Mouse (Mus musculus) lung, adult 10 weeks (tissue): ENCODE data around the gene Rabl2. TPM values are rescaled to one million over a fixed set of nuclear protein-coding genes. Genes with fewer than 3 reads are reported as not detected.

ENCODE experiments used
- polyA plus RNA-seq: library from polyadenylated mRNA; stranded (reverse); fragments of 350-450 nt; fragmentation: Illumina TruSeq; extraction: RNeasy Lipid Tissue Mini Kit (QIAGEN cat#74804); gene quantifications from one replicate; pipeline ENCODE4 v1.2.3, GENCODE M21; 2014; ENCODE audit warnings: low read depth, low replicate concordance; ENCODE audit not compliant: insufficient read depth

The Rabl2 gene
- 14.7 TPM for polyA plus RNA-seq

DNA sequence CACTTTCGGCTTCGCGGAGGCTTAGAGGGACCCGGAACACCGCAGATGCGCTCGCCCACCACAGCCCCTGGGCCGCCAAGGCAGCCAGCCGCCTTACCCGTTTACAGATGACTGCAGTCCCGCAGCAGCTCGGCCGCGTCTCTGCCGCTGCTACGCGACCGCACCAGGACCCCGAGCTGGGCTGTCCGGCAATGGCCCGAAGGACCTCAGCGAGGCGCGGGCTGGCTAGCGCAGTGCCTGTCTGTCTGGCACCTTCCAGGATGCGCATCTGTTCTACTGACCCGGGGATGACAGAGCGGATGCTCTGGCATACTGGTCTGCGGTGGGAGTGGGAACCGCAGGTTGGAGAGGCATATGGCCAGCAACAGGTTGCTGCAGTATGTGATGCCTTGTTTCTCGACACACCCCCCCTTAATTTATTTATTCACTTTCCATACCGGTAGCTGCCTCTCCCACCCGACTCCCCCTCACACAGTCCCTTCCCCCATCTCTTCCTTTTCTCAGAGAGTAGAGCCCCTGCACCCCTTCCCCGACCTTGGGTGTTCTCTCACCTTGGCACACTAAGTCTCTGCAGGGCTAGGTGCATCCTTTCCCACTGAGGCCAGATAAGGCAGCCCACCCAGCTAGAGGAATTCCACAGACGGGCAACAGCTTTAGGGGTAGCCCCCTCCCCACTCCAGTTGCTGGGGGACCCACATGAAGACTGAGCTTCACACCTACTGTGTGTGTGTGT lies at the start of gene Rabl2:
Gene Rabl2, minus strand, starts transcription at position 201 of the 733 bp plus-strand sequence.

DNA sequence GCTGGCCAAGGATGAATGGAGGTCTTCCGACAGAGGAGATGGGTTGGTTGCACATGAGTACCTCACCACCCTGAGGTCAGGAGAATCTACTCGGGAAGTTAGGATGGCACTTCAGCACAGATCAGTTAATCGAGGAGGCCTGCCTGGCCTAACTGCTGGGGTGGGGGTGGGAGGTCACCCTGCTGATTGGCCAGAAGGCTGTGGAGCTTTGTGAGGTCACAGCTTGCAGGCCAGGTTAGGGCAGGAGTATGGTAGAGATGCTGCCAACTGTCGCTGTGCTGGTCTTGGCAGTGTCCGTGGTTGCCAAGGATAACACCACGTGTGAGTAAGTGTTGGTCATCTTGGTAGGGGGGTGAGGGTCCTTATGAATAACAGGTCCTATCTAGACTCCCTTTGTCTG lies 23.6 kb downstream of the Rabl2 start, which contains the start of gene Acr:
Gene Acr, plus strand, starts transcription at position 213 of the 400 bp plus-strand sequence.

Other genes with a start within 250 kb of the Rabl2 start
- 23.1 TPM for gene Lmf2, start 236.3 kb downstream of the Rabl2 start, polyA plus RNA-seq
- gene Ncaph2, start 236.2 kb downstream of the Rabl2 start, polyA plus RNA-seq, result 62.3 TPM
- 18.5 TPM for gene Sco2, start 218.1 kb downstream of the Rabl2 start, polyA plus RNA-seq
- 3.3 TPM for gene Tymp, start 214.9 kb downstream of the Rabl2 start, polyA plus RNA-seq
- gene Odf3b, start 212.6 kb downstream of the Rabl2 start, polyA plus RNA-seq, result 25.2 TPM
- not detected for gene Klhdc7b, start 207.0 kb downstream of the Rabl2 start, polyA plus RNA-seq
- gene Syce3, start 181.4 kb downstream of the Rabl2 start, polyA plus RNA-seq, result not detected
- 5.5 TPM for gene Cpt1b, start 166.1 kb downstream of the Rabl2 start, polyA plus RNA-seq
- gene C730034F03Rik, start 162.3 kb downstream of the Rabl2 start, polyA plus RNA-seq, result 0.62 TPM
- 0.08 TPM for gene Gm44502, start 162.2 kb downstream of the Rabl2 start, polyA plus RNA-seq
- 46.8 TPM for gene Chkb, start 162.0 kb downstream of the Rabl2 start, polyA plus RNA-seq
- not detected for gene Mapk8ip2, start 138.0 kb downstream of the Rabl2 start, polyA plus RNA-seq
- gene Arsa, start 114.5 kb downstream of the Rabl2 start, polyA plus RNA-seq, result 20.2 TPM
- gene Shank3, start 92.3 kb downstream of the Rabl2 start, polyA plus RNA-seq, result 16.7 TPM
- 0.23 TPM for gene Acr, start 23.6 kb downstream of the Rabl2 start, polyA plus RNA-seq
- gene Syt10, start 249.9 kb upstream of the Rabl2 start, polyA plus RNA-seq, result 0.29 TPM